Mouse (Mus musculus) heart, adult 2 months (tissue): ENCODE results near the gene Dctn2.
"Not testable (repeated sequence)": the region's sequence is repeated elsewhere in the genome, so short reads cannot be mapped to it uniquely, and the experiment has no call there.

ENCODE experiments used
- CTCF ChIP-seq: fragments of 200-600 bp; IDR thresholded peaks from 2 replicates; pipeline ENCODE4 v1.8.1; 2022; ENCODE audit warnings: antibody characterized with exemption, mild to moderate bottlenecking, moderate library complexity
- EP300 ChIP-seq: fragments of 200-500 bp; IDR thresholded peaks from 2 replicates; pipeline ENCODE4 v1.6.1; 2011; ENCODE audit warnings: low read depth, low read length, control low read depth; ENCODE audit not compliant: insufficient read depth
- POLR2A ChIP-seq: fragments of 200-500 bp; IDR thresholded peaks from 2 replicates; pipeline ENCODE4 v1.6.1; 2011; ENCODE audit warnings: mild to moderate bottlenecking, low read depth, low read length, control low read depth; ENCODE audit not compliant: insufficient read depth

DNA sequence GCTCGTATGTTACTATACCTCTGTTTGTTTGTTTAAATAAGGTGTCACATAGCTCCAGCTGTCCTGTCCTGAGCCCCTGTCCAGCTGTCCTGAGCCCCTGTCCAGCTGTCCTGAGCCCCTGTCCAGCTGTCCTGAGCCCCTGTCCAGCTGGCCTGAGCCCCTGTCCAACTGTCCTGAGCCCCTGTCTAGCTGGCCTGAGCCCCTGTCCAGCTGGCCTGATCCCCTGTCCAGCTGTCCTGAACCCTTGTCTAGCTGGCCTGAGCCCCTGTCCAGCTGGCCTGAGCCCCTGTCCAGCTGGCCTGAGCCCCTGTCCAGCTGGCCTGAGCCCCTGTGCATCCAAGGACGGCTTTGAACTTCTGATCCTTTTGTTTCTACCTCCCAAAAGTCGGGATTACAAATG is 43.0 kb downstream of the Dctn2 start:
- not testable (repeated sequence) for TF ChIP-seq CTCF, POLR2A, EP300
